Mouse (Mus musculus) erythroblast, embryonic 14.5 days (primary cell): ENCODE results near the gene Ksr1.

Experiments used
- GATA1 ChIP-seq: IDR thresholded peaks from 2 replicates; pipeline ENCODE4 v1.6.1; 2012; ENCODE audit warnings: low read length, inconsistent platforms, mixed read lengths
- TAL1 ChIP-seq: IDR thresholded peaks from 3 replicates; pipeline ENCODE4 v1.6.1; 2012; ENCODE audit warnings: low read length, inconsistent platforms, mixed read lengths

DNA sequence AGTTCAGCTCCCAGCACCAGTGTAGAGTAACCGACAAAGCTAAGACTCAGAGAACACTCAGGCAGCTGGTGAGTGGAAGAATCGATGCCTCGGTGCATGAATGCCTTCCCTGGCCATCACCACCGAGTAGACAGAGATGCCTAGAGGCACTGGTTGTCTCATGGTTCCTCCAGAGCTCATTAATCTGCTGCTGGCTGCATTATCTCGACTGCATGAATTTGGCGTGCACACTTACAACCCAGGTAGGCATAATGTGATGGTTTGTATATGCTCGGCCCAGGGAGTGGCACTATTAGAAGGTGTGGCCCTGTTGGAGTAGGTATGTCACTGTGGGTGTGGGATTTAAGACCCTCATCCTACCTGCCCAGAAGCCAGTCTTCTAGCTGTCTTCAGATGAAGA lies 137.3 kb downstream of the Ksr1 start:
- TF ChIP-seq TAL1 (no peak), GATA1 (no peak)
